Mouse (Mus musculus) olfactory bulb, adult 2 months (tissue): ENCODE data around the gene Ugt1a9.

Experiments
- CTCF ChIP-seq: fragments of 200-500 bp; IDR thresholded peaks from 2 replicates; pipeline ENCODE4 v1.5.1; 2012; ENCODE audit warnings: low read depth, mild to moderate bottlenecking, low read length, moderate library complexity; ENCODE audit not compliant: insufficient read depth
- POLR2A ChIP-seq: fragments of 200-500 bp; IDR thresholded peaks from 2 replicates; pipeline ENCODE4 v1.6.1; 2012; ENCODE audit warnings: mild to moderate bottlenecking, low read depth, low read length, moderate library complexity; ENCODE audit not compliant: insufficient read depth

- no peak for TF ChIP-seq POLR2A
- TF ChIP-seq CTCF: no peak
These were observed 189.0 kb downstream of the Ugt1a9 start for GRCm38 (mm10) chr1:88259643-88260024.
